Mouse (Mus musculus) olfactory bulb, adult 2 months (tissue): ENCODE data around the gene Ptprn2. TPM values are rescaled to one million over a fixed set of nuclear protein-coding genes. Genes with fewer than 3 reads are reported as not detected.

ENCODE experiments used
- H3K27ac ChIP-seq: fragments of 200-500 bp; 2 replicates; pipeline ENCODE4 v1.5.1; 2012; ENCODE audit warnings: low read depth, low read length; ENCODE audit not compliant: insufficient read depth
- H3K4me1 ChIP-seq: fragments of 200-500 bp; 2 replicates; pipeline ENCODE4 v1.6.1; 2012; ENCODE audit warnings: low read length; ENCODE audit not compliant: control insufficient read depth, insufficient read depth
- H3K4me3 ChIP-seq: fragments of 200-500 bp; 2 replicates; pipeline ENCODE4 v1.5.1; 2012; ENCODE audit warnings: mild to moderate bottlenecking, low read depth, low read length, moderate library complexity; ENCODE audit not compliant: insufficient read depth
- CTCF ChIP-seq: fragments of 200-500 bp; IDR thresholded peaks from 2 replicates; pipeline ENCODE4 v1.5.1; 2012; ENCODE audit warnings: low read depth, mild to moderate bottlenecking, low read length, moderate library complexity; ENCODE audit not compliant: insufficient read depth
- POLR2A ChIP-seq: fragments of 200-500 bp; IDR thresholded peaks from 2 replicates; pipeline ENCODE4 v1.6.1; 2012; ENCODE audit warnings: mild to moderate bottlenecking, low read depth, low read length, moderate library complexity; ENCODE audit not compliant: insufficient read depth
- WGBS: fragments of 180-500 bp; shearing (Covaris S2); methylation state at CpG from one replicate; pipeline ENCODE4 v1.1.7; 2018; 5-methylcytosine and 5-hydroxymethylcytosine counted together
- polyA plus RNA-seq: library from polyadenylated mRNA; stranded (reverse); fragments of >200 nt; gene quantifications from 2 replicates; pipeline ENCODE4 v1.2.4, GENCODE M21; 2012; ENCODE audit warnings: low replicate concordance; ENCODE audit not compliant: missing spikeins, insufficient read depth, insufficient read length

Ptprn2 gene
- polyA plus RNA-seq, 1 experiment, result not detected

DNA sequence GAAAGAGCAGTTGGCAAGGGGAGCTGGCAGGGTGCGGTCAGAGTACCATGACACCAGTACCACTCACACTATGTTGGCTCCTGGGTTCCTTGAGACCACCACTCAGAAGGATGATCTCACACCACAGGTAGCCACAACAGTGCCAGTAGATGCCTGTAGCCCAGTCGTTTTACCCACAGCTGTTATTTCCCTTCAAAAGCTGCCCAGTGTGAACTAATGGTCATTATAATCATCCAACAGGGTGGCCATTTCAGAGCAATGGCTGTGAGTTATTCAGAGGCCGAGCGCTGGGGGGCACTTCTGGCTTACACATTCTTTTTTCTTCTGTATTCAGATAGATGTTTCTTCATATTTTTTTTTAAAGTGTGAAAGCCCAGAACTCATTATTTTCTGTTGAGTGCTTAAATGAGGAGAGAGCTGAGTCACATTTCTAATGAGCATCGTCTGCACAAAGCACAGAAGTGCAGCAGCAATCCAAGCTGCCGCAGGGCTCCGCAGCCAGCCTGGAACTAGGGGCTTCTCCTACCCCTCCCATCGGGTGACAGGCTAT lies 357.3 kb downstream of the Ptprn2 start:
- no peak overlapping the region for H3K4me3 ChIP-seq
- TF ChIP-seq CTCF (no peak), POLR2A (no peak)
- 29% methylated on average over 8 of the region's 8 CpGs for WGBS
- H3K4me1 ChIP-seq, result peaks cover 4% of the 10 kb centered on the region
- no peak overlapping the region for H3K27ac ChIP-seq

DNA sequence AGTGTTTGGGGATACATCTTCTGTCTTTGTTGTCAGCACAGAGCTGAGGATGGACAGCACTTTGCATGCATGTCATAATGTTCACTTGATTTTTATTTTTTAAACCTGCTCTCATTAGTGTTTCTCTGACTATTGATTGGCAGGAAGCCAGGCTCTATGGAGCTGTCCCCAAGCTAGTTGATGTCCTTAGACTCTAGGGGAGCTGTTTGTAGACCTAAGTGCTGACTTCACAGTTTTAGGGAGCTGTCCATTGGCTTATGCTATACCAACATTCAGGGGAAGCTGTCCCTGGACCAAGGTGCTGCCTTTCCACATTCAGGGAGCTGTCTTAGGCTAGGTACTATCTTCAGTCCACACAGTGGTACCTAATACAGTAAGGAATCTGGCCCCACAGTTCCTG lies 360.7 kb downstream of the Ptprn2 start:
- TF ChIP-seq POLR2A, result no peak
- Histone ChIP-seq H3K4me3 (no peak overlapping the region), H3K4me1 (peaks cover 4% of the 10 kb centered on the region), H3K27ac (no peak overlapping the region)

DNA sequence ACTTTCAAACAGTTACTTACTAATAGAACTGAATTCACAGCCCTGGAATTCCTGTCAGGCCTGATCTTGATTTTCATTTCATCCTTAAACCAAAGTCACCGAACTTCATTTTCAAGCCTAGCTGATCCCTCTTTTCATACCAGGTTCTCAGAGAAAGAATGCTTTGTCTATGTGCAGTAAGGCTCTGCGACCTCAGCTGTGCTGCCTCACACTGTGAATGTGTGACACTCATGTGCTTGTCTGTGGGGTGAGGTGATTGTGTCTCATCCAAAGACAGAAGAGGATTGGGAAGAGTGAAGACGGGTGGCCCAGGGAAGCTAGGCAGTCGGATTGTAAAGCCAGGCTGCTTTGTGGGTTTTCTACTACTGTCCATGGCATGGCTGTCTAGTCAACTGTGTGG lies 361.5 kb downstream of the Ptprn2 start:
- no peak overlapping the region for H3K4me3 ChIP-seq
- no peak overlapping the region for H3K27ac ChIP-seq
- WGBS, result 77% methylated on average over 4 of the region's 4 CpGs
- TF ChIP-seq POLR2A (no peak), CTCF (no peak)
- H3K4me1 ChIP-seq, result peaks cover 4% of the 10 kb centered on the region

DNA sequence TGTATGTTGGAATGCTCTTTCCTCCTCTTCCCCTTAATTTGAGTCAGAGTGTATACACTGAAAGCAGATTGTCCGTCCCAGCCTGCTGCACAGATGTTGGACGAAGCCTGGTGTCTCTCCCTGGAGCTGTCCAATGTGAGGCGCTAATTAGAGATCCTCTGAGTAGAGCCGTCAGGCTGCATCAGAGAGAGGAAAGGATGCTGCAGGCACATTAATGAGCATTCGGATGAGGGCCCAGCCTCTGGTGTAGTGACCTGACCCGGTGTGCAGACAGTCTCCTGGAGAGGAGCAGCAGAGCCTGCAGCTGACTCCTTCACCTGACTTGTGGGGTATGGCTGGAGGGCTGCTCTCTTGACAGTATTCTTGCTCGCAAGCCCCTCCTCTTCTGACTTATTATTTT lies 370.8 kb downstream of the Ptprn2 start:
- 37% methylated on average over 7 of the region's 7 CpGs for WGBS
- H3K27ac ChIP-seq, result peak overlapping the region; percentile 49; the same call in 1 of the 2 replicates
- H3K4me1 ChIP-seq, result peaks cover 6% of the 10 kb centered on the region
- TF ChIP-seq POLR2A (no peak), CTCF (no peak)
- H3K4me3 ChIP-seq, result no peak overlapping the region

DNA sequence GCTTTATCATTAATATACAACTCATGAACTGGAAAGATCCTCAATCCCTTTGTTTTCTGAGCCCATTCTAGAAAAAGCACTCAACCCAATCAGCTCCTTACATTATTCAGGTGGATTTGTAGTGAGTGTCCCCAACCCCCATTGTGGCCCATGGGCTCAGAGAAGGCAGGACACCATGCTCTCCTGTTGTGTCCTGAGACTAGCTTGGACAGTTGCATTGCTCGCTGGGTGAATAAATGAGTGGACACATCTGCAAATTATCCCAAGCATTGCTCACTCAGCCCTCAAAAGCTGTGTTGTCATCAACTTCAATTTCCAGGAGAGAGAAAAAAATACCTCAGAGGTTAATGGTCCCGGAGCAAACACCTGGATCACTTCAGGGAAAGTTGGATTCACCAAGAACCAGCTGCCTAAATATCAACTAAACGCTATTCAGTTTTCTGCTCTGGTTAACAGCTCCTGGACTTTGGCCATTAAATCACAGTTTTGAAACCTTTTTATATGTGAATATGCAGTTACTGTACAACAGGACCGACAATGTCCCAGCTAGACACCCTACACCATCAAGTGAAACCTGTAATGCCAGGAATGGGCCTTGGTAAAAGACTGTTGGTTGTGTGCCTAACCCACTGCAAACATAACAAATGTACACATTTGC lies 376.0 kb downstream of the Ptprn2 start:
- Histone ChIP-seq H3K4me3 (no peak overlapping the region), H3K4me1 (peaks cover under 1% of the 10 kb centered on the region; the same call in 1 of the 2 replicates), H3K27ac (no peak overlapping the region)
- WGBS, result 92% methylated on average over 4 of the region's 4 CpGs
- TF ChIP-seq CTCF (no peak), POLR2A (no peak)

DNA sequence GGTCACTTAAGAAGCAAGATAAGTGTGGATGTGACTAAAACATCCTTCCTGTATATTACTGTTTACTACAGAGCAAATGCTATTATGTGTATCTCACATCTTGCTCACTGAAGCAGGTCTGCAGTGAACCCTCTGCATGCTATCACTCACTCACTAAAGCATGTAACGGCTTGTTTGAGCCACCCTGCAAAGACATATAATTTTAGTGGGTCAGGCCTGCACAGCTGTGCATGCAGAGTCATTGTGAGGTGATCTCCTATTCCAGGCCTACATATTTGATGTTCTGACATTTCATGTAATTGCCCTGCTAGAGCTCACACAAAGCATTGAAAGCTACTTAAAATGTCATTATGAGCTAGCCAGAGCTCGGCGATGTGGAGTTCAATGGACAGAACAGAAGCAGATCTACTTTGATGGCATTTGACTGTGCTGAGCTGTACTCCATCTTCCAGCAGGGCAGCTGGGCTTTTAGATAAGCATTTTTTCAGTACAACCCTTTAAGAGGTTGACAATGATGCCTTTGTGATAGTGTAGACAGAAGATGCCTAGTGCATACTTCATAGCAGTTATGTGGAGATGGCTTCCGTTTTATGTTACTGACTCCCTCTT lies 377.9 kb downstream of the Ptprn2 start:
- H3K27ac ChIP-seq, result no peak overlapping the region
- no peak overlapping the region for H3K4me3 ChIP-seq
- H3K4me1 ChIP-seq, result no peaks in the 10 kb centered on the region
- TF ChIP-seq POLR2A (no peak), CTCF (no peak)
- WGBS, result 79% methylated on average over 4 of the region's 4 CpGs

DNA sequence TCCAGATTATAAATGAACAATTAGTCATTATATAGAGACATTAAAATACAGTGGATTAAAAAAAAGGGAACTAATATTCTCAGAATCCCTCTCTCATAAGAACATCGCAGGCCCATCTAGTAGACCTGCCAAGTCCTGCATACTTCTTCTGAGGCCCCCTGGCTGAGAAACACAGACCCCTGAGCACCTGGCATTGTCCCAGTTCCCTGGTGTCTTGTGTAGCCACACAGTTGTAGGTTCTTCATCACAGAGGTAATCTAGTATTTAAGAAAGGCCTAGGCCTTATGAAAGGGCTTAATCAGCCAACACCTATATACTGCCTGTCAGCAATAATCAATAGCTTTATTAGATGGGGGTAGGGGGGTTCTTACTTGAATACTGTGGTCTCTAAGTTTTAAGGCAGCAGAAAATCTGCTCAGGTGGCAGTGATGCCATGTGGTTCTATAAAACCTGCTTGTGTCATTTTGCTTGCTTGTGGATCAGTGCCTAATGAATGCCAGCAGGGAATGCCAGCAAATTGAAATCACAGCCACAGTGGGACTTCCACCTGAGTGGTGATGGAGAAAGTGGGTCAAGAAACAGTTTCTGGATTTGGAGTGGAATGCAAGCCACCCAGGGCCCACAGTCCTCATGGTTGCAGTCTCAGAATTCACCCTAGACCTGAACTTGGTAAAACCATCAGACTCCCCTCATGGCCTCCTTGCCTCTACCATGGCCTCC lies 388.5 kb downstream of the Ptprn2 start:
- TF ChIP-seq CTCF, result no peak
- TF ChIP-seq POLR2A, result no peak
- WGBS, result 98% methylated on average over 1 of the region's 1 CpGs
- Histone ChIP-seq H3K4me3 (no peak overlapping the region), H3K27ac (no peak overlapping the region), H3K4me1 (no peaks in the 10 kb centered on the region)

DNA sequence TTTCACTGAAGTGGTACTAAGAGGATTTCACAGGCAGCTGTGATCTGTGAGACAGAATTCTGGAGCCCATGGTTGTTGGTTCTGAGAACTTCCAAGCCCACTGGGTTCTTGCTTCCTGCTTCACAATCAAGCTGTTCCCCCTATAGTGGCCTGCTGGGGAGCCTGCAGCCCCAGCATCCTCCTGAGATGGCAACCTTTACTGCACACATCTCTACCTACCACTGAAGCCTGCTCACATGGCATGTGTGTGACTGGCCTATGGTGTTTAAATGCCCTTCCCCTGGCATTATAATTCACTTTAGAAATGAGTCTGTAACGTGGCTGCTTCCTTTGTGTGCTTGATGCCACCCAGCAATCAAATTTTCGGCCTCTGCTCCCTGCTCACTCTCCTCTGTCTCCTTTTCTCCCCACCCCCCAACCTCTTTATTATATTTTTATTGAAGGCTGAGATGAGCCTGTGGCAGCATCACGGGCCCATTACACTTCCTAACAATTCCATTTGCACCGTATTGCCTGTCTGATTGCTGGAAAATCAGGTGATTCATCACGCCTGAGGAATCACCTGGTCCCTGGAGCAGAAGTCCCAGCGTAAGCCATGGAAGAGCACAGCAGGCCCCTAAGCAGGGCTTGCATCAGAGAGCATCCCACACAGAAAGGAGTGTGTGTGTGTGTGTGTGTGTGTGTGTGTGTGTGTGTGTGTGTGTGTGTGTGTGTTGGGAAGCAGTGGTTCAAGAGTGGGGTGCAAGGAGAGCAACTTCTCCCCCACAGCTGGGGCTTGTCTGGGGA lies 402.2 kb downstream of the Ptprn2 start:
- TF ChIP-seq POLR2A (no peak), CTCF (no peak)
- no peaks in the 10 kb centered on the region for H3K4me1 ChIP-seq
- no peak overlapping the region for H3K4me3 ChIP-seq
- no peak overlapping the region for H3K27ac ChIP-seq
- 77% methylated on average over 6 of the region's 6 CpGs for WGBS

DNA sequence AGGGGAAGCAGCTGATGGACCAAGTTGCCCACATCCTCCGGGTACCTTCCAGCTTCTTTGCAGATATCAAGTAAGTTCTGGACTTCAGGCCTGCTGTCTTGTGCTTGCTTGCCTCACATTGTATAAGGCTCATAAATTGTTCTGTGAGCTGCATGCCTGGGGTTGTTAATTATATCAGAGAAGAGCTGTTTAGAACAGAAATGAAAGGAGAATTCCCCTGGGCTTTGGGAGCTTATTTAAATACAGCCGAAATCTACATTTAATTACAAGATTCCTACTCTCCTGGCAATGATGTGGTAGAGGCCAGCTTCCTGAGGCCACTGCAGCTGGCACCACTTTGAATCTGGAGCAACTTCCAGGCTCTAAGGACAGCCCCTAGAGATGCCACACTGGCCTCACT lies 403.3 kb downstream of the Ptprn2 start:
- TF ChIP-seq CTCF (no peak), POLR2A (no peak)
- 53% methylated on average over 2 of the region's 2 CpGs for WGBS
- Histone ChIP-seq H3K4me1 (no peaks in the 10 kb centered on the region), H3K4me3 (no peak overlapping the region), H3K27ac (no peak overlapping the region)
